Mouse (Mus musculus) 3134 (cell line): Measurements from ENCODE around the gene Vps45.
"Not testable (repeated sequence)": the region's sequence is repeated elsewhere in the genome, so short reads cannot be mapped to it uniquely, and the experiment has no call there.

Source experiments
- DNase-seq: peaks from one replicate; pipeline ENCODE4 v3.0.0-alpha.2; 2011; ENCODE audit warnings: low spot score; ENCODE audit not compliant: insufficient read length; ENCODE audit errors: extremely low read depth

Gene Vps45

DNA sequence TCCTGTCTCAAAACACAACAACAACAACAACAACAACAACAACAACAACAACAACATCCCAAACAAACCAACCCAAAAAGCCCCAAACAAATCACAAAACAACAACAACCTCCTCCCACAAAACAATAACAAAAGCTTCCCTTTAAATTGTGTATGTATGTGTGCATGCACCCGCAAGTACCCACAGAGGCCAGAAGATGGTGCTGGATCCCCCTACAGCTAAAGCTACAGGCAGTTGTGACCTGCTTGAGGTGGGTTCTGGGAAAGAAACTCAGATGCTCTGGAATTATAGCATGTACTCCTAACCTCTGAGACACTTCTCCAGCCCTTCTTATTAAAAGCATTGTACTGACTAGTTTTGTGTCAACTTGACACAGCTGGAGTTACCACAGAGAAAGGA lies 22.7 kb upstream of the Vps45 start:
- DNase-seq: no peak

DNA sequence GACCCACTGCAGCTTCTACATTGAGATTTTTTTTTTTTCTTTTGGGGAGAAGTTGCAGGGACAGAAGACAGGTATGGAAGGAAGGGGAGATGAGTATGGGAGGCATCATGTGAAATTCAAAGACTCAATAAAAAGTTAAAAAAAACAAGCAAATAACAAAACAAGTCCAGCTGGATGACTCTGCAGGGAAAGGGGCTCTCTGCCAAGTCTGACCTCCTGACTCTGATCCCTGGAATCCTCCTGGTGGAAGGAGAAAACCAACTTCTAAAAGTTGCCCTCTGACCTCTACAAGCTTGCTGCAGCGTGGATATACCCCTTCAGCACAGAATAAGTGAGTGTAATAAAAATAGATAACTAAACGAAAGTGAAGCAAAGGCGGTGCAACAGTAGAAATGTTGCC lies 20.4 kb upstream of the Vps45 start:
- DNase-seq: peak; percentile 47

DNA sequence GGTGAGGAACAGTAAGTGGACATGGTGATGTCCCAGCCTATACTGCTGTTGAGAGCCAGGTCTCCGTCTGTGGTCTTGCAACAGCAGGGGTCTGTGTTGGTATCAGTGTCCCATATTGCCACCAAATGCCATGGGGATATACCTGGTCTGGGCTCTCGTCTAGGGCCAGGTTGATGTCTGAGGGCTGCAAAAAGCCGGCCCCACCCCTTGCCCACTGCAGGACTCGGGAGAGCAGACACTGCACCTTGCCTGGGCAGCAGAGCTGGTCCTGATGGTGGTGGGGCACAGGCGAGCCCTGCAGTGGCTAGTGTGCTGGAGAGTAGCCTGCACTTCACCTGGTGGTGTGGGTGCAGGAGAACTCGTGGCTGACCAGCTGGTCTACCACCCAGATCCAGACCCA lies 19.8 kb upstream of the Vps45 start:
- DNase-seq: no peak

DNA sequence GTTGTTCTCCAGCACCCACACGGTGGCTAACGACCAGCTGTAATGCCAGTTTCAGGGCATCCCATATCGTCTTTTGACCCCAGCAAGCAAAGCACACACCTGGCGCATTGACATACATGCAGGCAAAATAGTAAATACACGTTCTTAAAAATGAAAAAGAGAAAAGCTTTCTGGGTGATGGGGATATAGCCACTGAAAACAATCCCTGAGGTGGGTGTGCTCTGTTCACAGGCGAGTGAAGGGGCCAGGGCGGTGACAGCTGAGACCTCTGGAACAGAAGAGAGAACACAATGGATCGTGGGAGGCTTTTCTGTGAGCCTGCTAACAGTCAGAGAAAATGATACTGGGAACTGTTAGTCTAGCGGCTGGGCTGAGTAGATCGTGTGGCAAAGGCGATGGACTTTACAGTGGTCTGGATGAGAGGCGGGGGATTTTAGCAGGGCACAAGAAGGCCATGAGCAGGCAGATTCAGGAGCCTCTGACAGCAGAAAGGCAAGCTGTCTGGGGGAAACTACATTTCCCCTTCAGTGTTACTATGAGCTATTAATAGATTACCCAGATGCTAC lies 14.7 kb upstream of the Vps45 start:
- DNase-seq: no peak

DNA sequence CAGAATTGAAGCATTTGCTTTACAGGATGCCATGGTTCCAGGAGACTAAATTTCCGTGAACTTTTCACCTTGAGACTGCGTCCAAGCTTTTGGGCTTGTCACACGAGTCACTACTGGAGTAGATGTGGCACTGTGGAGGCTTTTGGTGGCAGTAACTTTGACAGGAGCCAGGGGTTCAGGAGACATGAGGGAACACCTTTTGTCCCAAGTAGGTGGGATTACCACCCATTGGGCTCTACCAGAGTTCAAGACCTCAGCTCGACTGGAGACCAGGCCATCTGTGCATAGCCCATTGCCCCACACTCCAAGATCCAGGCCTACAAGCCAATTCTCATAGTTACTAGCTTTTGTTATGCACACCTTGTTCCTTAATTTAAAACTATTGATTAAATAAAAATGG lies 12.0 kb upstream of the Vps45 start:
- DNase-seq: no peak

DNA sequence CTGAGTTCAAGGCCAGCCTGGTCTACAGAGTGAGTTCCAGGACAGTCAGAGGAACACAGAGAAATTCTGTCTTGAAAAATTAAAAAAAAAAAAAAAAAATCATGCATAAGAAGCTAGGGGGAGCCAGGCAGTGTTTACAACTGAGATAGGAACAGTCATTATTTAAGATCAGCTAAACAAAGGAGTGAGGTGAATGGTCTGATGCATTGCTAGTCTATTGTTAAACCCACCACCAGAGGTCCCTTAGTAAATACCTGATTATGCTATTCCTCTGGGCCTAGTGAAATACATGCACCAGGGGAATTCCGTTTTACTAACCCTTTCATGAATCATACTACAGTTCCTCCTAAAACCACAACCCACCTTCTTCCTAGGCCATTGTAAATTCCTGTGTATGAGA lies 11.3 kb upstream of the Vps45 start:
- peak; percentile 30 for DNase-seq

DNA sequence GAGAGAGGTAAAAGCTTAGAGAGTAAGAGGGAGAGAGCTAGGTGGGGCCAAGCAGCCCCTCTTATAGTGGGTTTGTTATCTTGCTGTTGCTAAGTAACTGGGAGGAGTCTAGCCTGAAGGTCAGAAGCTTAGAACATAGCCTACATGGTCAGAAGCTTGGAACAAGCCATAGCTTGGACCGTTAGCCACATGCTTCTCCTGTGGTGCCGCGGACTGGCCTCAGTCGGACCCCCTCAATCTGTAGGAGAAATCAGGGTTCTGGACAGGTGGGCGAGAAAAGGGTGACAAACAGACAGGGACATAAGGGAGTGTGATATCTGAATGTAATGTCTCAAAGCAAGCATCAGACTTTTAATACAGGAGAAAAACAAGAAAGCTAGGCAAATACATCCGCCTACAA lies 10.8 kb upstream of the Vps45 start:
- no peak for DNase-seq

DNA sequence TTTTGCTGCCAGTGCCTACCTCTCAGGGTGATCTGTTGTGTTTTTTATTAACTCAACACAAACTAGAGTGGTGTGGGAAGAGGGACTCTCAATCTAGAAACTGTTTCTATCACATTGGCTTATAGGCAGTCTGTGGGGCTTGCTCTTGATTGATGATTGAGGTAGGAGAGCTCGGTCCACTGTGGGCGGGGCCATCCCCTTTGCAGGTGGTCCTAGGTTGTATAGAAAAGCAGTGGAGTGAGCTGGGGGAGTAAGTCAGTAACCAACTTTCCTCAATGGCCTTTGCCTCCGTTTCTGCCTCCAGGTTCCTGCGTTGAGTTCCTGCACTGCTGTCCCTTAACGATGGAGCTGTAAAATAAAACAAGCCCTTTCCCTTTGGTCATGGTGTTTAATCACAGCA lies 8.5 kb upstream of the Vps45 start:
- DNase-seq: no peak

DNA sequence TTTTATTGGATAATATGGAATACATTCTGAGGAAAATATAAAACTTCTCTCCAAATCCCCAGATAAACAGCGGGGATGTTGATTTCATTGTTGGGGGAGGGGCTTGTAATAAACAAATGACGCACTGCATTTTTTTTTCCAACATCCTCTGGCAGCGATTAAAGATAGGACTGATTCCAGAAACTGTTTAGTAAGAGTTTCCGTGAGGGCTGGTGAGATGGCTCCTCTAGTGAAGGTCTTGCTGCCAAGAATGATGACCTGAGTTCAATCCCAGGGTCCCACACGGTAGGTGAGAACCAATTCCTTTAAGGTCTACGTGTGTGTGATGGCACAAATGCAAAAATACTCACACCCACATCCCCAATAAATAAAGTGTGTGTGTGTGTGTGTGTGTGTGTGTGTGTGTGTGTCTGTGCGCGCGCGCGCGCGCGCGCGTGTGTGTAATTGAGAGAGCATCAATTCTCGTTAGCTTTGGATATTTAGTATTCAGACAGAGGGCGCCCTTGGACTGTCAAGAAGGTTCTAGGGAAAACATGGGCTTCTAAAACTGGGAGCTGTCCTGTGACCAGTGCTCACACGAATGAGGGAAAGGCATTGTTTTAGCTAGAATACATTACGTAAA lies 7.6 kb upstream of the Vps45 start:
- DNase-seq: peak; percentile 70

DNA sequence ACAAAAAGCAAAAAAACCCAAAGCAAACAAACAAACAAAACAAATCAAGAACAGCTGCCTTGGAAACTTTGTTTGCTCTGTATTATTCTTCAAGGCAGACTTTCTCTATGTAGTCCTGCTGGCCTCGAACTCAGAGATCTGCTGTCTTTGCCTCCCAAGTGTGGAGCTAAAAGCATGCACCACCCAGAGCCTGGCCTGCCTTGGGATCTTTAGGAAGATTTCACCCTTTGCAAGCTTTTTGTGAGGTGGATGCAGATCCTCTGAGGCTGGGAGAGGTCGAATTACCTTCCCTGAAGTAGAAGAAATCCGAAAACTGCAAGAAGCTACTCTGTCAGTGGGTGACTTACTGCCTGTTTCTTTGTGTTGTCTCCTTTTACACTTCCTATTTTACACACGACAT lies 6.9 kb upstream of the Vps45 start:
- peak; percentile 20 for DNase-seq

DNA sequence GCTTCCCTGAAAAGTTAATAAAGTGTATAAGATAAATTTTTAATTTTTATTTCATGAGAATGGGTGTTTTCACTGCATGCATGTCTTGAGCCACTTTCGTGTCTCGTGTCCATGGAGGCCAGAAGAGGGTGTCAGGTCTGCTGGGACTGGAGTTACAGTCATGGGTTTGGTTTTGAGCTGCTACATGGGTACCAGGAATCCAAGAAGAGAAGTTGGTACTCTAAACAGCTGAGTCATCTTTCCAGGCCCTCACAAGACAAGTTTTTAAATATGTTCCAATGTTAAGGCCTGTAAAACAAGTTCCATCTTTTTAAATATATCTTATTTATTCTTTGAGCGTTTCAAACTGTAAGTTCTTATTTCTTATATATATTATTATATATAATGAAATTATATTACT lies 6.0 kb upstream of the Vps45 start:
- no peak for DNase-seq

DNA sequence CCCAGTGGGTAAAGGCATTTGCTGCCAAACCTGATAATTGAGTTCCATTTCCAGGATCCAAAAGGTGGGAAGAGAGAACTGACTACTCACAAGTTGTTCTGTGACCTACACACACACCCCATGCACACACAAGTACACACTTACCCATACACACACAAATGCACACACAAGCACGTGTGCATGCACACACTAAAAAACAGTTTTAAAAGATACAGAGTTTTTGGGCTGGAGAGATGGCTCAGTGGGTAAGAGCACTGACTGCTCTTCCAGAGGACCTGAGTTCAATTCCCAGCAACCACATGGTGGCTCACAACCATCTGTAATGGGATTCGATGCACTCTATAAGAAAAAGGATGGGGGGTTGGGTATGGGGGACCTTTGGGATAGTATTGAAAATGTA lies 5.0 kb upstream of the Vps45 start:
- no peak for DNase-seq

DNA sequence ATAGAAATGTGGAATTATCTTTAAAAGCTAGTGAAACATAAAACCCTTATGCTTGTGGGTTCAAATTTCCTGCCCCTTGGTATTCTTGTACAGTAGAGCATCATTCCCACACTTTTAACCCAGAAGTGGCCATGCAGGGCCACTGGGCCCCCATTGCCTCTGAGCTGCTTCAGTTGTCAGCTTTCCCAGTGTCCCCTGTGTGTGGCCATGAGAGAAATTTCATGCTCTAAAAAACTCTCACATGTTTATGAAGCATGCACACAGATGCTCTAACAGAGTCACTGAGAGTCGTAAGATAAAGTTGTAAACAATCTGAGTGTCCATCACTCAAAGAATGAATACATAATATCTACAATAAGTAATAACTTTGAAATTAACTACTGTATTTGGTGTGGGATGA lies 1.9 kb upstream of the Vps45 start:
- DNase-seq: no peak

DNA sequence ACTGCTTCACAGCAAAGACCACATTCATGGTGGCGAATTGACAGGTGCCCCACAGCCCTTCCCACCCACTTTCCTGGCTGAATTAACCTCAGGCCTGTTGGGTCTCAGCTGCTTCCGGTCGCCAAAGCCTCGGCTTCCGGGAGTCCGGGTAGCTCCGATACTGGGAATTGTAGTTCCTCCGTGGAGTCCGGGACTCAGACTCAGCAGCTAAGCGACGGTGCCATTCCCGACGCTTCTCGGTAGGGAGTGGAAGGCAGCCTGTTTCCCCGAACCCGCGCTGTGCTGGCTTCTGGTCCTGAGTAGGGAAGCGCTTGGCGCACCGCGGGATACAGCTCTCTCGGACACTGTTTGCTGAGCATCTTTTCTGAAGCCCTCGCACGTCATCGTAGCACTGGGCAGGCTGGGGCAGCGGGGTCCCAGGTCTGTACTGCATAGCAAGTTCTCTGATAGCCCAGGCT lies 490 bp downstream of the Vps45 start:
- DNase-seq: peak; percentile 85

DNA sequence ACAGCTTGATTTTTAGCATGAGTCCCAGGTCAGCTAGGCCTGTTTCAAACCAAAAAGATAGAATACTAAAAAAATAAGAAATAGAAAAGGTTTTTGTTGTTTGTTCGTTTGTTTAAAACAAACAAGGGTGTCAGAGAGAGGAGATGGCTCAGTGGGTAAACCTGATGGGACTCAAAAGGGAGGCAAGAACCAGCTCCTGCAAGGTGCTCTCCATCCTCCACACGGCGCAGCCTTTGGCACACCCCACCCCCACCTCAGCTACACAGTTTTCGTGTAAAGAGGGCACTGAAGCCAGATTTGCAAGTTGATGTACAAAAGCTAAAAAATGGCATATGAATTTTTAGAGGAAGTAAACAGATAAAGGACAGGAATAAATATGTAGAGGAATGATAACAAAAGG lies 2.2 kb downstream of the Vps45 start:
- DNase-seq: no peak

DNA sequence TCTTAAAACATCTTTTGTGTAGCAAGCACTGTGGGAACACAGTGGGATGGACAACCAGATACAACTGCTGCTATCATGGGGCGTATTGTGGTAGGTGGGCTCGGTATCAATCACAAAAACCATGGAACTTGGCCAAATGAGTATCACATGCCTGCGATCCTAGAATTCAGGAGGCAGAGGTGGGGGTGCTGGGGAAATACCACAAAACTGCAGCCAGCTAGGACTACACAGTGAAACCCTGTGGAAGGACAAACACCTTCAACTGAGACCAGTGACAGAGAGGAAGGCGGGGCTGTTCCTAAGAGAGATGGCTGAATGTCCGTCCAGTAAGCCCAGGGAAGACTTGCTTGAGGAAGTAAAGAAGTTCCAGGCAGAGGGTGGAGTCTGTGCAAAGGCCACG lies 3.0 kb downstream of the Vps45 start:
- DNase-seq: no peak

DNA sequence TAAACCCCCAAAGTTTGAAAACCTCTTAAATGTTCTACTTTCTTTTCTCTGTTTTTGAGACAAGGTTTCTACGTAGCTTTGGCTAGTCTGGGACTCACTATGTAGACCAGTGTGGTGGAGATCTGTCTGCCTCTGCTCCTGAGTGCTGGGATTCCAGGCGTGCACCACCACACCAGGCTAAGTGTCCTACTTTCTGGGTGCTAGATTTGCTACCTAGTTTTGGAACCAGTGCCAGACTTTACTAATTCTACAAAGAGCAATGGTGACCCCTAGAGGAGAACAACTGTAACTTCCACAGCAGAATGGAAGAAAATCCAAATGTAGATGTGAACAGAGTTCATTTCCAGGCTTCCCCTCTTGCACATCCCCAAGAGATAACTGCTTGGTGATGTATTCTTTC lies 6.4 kb downstream of the Vps45 start:
- DNase-seq: peak; percentile 28

DNA sequence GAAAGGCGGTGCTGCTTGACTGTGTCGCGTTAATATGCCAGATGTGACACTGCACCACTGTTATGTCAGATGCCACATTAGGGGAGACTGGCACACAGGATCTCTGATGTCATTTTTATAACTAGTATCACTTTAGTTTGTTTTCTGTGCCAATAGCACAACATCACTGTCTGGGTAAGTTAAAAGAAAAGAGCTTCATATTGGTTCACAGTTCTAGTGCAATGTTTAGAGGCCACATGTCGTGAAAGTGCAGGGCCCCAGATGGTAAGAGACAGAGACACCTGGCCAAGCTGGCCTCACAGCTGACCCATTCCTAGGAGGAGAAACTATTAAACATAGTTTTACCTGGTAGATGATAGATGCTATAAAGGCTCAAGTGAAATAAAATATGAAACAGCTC lies 7.1 kb downstream of the Vps45 start:
- no peak for DNase-seq

DNA sequence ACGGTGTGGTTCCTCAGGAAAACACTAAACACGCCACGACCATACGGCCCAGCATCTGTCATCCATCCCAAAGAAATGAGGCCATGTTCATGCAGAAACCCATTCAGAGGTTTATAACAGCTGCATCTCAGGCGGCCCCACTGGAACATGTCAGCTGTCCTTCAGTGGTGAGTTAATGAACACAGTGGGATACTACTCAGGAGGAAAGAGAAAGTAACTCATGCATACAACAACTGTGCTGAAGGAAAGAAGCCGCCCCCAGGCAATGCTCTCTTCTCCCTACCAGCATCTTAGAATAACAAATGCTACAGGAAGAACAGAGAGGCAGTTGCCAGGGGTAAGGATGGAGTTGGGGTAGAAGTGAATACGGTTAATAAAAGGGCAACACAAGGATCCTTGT lies 7.5 kb downstream of the Vps45 start:
- no peak for DNase-seq

DNA sequence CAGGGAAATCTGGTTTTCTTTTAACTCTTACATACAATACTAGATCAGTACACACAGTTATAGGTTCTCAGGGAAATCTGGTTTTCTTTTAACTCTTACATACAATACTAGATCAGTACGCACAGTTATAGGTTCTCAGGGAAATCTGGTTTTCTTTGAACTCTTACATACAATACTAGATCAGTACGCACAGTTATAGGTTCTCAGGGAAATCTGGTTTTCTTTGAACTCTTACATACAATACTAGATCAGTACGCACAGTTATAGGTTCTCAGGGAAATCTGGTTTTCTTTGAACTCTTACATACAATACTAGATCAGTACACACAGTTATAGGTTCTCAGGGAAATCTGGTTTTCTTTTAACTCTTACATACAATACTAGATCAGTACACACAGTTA lies 13.7 kb downstream of the Vps45 start:
- not testable (repeated sequence) for DNase-seq

DNA sequence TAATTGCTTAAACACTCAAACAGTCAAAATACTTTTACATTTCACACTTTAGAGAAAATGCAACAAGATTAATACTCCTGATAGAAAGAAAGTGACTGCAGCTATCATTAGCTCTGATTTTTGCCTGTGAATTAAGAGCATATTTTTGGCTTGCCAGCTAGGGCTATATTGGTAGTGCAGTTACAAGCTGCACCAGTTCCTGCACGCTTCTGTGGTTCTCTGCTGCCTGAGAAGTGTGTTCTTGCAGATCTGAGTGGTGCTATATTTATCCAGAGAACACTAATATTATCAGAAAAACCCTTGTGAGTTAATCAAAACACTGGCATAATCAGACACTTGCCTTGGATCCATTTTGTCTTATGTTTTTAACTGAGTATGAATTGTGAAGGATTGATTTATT lies 15.2 kb downstream of the Vps45 start:
- no peak for DNase-seq

DNA sequence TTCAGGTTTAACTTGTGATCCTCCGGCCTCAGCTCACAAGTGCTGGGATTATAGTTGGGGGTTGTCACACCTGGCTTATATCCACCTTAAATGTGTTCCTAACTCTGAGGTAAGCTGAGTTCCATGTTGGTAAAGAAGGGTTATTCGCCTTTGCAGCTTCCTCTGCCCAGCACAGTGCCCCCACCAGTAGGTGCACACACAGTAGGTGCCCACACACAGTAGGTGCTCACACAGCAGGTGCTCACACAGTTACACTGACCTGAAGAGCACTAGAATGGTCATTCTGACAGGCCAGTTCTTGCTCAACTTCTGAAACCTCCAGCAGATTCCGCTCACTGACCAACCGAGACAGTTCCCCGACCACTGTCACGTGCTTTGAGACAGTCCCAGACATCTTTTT lies 17.2 kb downstream of the Vps45 start:
- DNase-seq: no peak

DNA sequence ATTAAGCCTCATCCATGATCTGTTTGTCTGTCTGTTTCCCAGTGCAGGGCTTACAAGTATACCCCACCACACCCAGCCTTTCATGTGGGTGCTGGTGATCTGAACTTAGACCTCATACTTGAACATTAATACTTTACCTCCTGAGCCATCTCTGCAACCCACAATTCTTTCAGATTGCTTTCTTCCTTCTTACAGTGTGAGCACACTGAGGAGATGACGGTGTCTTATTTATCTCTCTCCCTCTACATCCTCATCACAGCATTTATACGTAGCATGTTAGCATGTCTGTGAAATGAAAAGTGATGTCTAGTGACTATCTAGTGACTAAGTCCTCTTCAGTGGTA lies 17.6 kb downstream of the Vps45 start:
- no peak for DNase-seq
